Mouse (Mus musculus): Measurements from ENCODE around the gene Btbd19.

Btbd19 gene

GRCm38 (mm10) chr4:117134601-117134995 lies 9.1 kb upstream of the Btbd19 start:
- no peak for DNase-seq (ENCODE audit: low read depth, low spot score)

- peak; percentile 96 for DNase-seq (ENCODE audit: low read depth, low spot score)
These were observed 8.5 kb upstream of the Btbd19 start, which contains the start of gene Plk3 for GRCm38 (mm10) chr4:117133817-117134600. Plk3 (minus strand) TSS chr4:117133963.

- no peak for DNase-seq (ENCODE audit: low read depth, low spot score)
These were observed 7.9 kb upstream of the Btbd19 start for GRCm38 (mm10) chr4:117133366-117133796.

- no peak for DNase-seq (ENCODE audit: low read depth, low spot score)
These were observed 7.2 kb upstream of the Btbd19 start for GRCm38 (mm10) chr4:117132794-117133143.

GRCm38 (mm10) chr4:117131890-117132793 lies 6.6 kb upstream of the Btbd19 start:
- DNase-seq (ENCODE audit: low read depth, low spot score) = no peak

GRCm38 (mm10) chr4:117131198-117131597 lies 5.7 kb upstream of the Btbd19 start:
- DNase-seq (ENCODE audit: low read depth, low spot score) = no peak

GRCm38 (mm10) chr4:117130790-117131189 lies 5.3 kb upstream of the Btbd19 start:
- DNase-seq (ENCODE audit: low read depth, low spot score) = no peak

GRCm38 (mm10) chr4:117127991-117128686 lies 2.6 kb upstream of the Btbd19 start:
- DNase-seq (ENCODE audit: low read depth, low spot score) = no peak

- DNase-seq (ENCODE audit: low read depth, low spot score) = no peak
These were observed 1.3 kb upstream of the Btbd19 start, which contains the start of gene Tctex1d4 for GRCm38 (mm10) chr4:117126675-117127290. Tctex1d4 (plus strand) TSS chr4:117126794.

GRCm38 (mm10) chr4:117125910-117126674 lies 567 bp upstream of the Btbd19 start:
- no peak for DNase-seq (ENCODE audit: low read depth, low spot score)

- no peak for DNase-seq (ENCODE audit: low read depth, low spot score)
These were observed 792 bp downstream of the Btbd19 start for GRCm38 (mm10) chr4:117124518-117125347.

- DNase-seq (ENCODE audit: low read depth, low spot score) = no peak
These were observed 1.4 kb downstream of the Btbd19 start for GRCm38 (mm10) chr4:117124218-117124517.

- DNase-seq (ENCODE audit: low read depth, low spot score) = no peak
These were observed 1.8 kb downstream of the Btbd19 start for GRCm38 (mm10) chr4:117123546-117124217.

- DNase-seq (ENCODE audit: low read depth, low spot score) = no peak
These were observed 3.3 kb downstream of the Btbd19 start for GRCm38 (mm10) chr4:117122209-117122608.

GRCm38 (mm10) chr4:117120445-117121414 lies 4.8 kb downstream of the Btbd19 start:
- DNase-seq (ENCODE audit: low read depth, low spot score) = peak; percentile 86

- DNase-seq (ENCODE audit: low read depth, low spot score) = no peak
These were observed 5.5 kb downstream of the Btbd19 start for GRCm38 (mm10) chr4:117120052-117120444.

GRCm38 (mm10) chr4:117119636-117120035 lies 5.9 kb downstream of the Btbd19 start:
- no peak for DNase-seq (ENCODE audit: low read depth, low spot score)

- no peak for DNase-seq (ENCODE audit: low read depth, low spot score)
These were observed 7.6 kb downstream of the Btbd19 start for GRCm38 (mm10) chr4:117117931-117118330.
